Mouse (Mus musculus) hindbrain, embryonic 15.5 days (tissue): ENCODE data around the gene Eps15. TPM values are rescaled to one million over a fixed set of nuclear protein-coding genes. Genes with fewer than 3 reads are reported as not detected.

Experiments used
- ATAC-seq: fragments of 200-750 bp; cut with Nextera tagmentation; 2 replicates; pipeline ENCODE4 v1.8.0; 2017; ENCODE audit warnings: low read depth, moderate number of reproducible peaks, moderate TSS enrichment; ENCODE audit not compliant: low FRiP score
- H3K27ac ChIP-seq: fragments of 300-500 bp; sonication (generic); replicated peaks from 2 replicates; pipeline ENCODE4 v1.5.1; 2015; ENCODE audit warnings: mild to moderate bottlenecking, inconsistent platforms
- H3K27me3 ChIP-seq: fragments of 300-500 bp; sonication (generic); 2 replicates; pipeline ENCODE4 v1.6.1; 2015; ENCODE audit warnings: control low read depth, inconsistent platforms
- H3K36me3 ChIP-seq: fragments of 300-500 bp; sonication (generic); 2 replicates; pipeline ENCODE4 v1.6.1; 2015; ENCODE audit warnings: control low read depth, inconsistent platforms
- H3K4me1 ChIP-seq: fragments of 300-500 bp; sonication (generic); replicated peaks from 2 replicates; pipeline ENCODE4 v1.6.1; 2015; ENCODE audit warnings: control low read depth, inconsistent platforms
- H3K4me2 ChIP-seq: fragments of 300-500 bp; sonication (generic); 2 replicates; pipeline ENCODE4 v1.6.1; 2015; ENCODE audit warnings: moderate library complexity, mild to moderate bottlenecking, inconsistent platforms
- H3K4me3 ChIP-seq: fragments of 300-500 bp; sonication (generic); 2 replicates; pipeline ENCODE4 v1.5.1; 2015; ENCODE audit warnings: mild to moderate bottlenecking, inconsistent platforms
- H3K9ac ChIP-seq: fragments of 300-500 bp; sonication (generic); 2 replicates; pipeline ENCODE4 v1.6.1; 2015; ENCODE audit warnings: inconsistent platforms
- H3K9me3 ChIP-seq: fragments of 300-500 bp; sonication (generic); 2 replicates; pipeline ENCODE4 v1.6.1; 2016; ENCODE audit warnings: control low read depth, inconsistent platforms
- WGBS: fragments of 180-500 bp; shearing (Covaris S2); methylation state at CpG from one replicate; pipeline ENCODE4 v1.1.7; 2015; 5-methylcytosine and 5-hydroxymethylcytosine counted together
- polyA plus RNA-seq: library from polyadenylated mRNA; unstranded; fragments of >200 nt; fragmentation: Nextera tagmentation; extraction: Ambion mirVana; gene quantifications from 2 replicates; pipeline ENCODE4 v1.2.1, GENCODE M21; 2015

The Eps15 gene
- polyA plus RNA-seq, result 62.8 and 65.2 TPM in 2 replicates

DNA sequence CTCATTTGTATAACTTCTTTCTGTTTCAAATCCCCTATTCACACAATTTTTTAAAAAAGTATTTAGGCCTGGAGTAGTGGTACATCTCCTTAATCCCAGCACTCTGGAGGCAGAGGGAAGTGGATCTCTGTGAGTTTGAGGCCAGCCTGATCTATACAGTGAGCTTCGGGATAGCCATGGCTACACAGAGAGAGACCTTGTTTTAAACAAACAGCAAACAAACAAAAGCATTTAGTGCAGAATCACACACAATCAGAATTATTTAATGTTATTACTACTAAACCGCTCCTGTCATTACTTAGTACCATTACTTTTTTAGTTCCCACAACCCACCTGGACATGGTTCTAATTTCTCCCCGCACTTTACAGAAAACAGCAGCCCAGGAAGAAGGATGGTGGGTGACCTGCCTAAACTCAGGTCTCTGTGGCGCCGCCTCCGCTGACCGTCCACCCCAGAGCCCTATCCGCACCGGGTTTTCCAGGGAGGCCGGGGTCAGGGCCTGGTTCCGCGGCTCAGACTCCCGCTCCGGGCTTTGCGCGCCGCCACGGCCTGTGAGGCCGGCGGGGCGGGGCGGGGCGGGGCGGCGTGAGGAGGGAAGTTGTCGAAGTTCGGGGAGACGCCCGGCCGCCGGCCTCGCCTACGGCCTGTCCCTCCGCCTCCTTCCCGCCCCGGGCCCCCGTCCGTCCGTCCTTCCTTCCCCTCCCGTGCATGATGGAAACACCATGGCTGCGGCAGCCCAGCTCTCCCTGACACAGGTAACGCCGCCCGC, at the start of gene Eps15:
Eps15 (plus strand) TSS at position 580 of the 770 bp plus-strand sequence.
- WGBS, result 3% methylated on average over 25 of the region's 44 CpGs
- H3K27ac ChIP-seq, result peak within 1 kb of the TSS; percentile 65

GRCm38 (mm10) chr4:109234185-109234584, 45.9 kb upstream of the Eps15 start, which contains the start of gene Calr4:
TSS of gene Calr4 (plus strand) at chr4:109234485.
- 88% methylated on average over 2 of the region's 2 CpGs for WGBS
- no peaks in the 10 kb centered on the region for H3K36me3 ChIP-seq
- H3K4me2 ChIP-seq, result no peak within 1 kb of the TSS
- H3K27me3 ChIP-seq, result no peaks in the 10 kb centered on the region
- H3K9ac ChIP-seq, result no peak within 1 kb of the TSS
- H3K4me3 ChIP-seq, result no peak within 1 kb of the TSS
- no peaks in the 10 kb centered on the region for H3K9me3 ChIP-seq
- H3K4me1 ChIP-seq, result peaks cover 18% of the 10 kb centered on the region
- no peak for ATAC-seq
- H3K27ac ChIP-seq, result peak within 1 kb of the TSS; percentile 61

More for the DNA sequence above, at the start of gene Eps15:
- Histone ChIP-seq H3K4me1 (peaks cover 8% of the 10 kb centered on the region; the same call in 1 of the 2 replicates), H3K9ac (peak within 1 kb of the TSS; percentile 69), H3K36me3 (no peaks in the 10 kb centered on the region), H3K4me2 (peak within 1 kb of the TSS; percentile 77), H3K27me3 (no peaks in the 10 kb centered on the region), H3K9me3 (no peaks in the 10 kb centered on the region), H3K4me3 (peak within 1 kb of the TSS; percentile 86)
- peak; percentile 92 for ATAC-seq

GRCm38 (mm10) chr4:109234806-109235350, 45.2 kb upstream of the Eps15 start:
- no peaks in the 10 kb centered on the region for H3K9me3 ChIP-seq
- no peaks in the 10 kb centered on the region for H3K27me3 ChIP-seq
- H3K4me1 ChIP-seq, result peaks cover 18% of the 10 kb centered on the region
- peak; percentile 63 for ATAC-seq
- H3K36me3 ChIP-seq, result no peaks in the 10 kb centered on the region
- peak overlapping the region; percentile 61 for H3K27ac ChIP-seq
- no peak overlapping the region for H3K4me2 ChIP-seq
- 48% methylated on average over 9 of the region's 9 CpGs for WGBS
- H3K9ac ChIP-seq, result no peak overlapping the region
- no peak overlapping the region for H3K4me3 ChIP-seq

- no peak for ATAC-seq
- no peak overlapping the region for H3K4me3 ChIP-seq
- H3K4me2 ChIP-seq, result no peak overlapping the region
- no peaks in the 10 kb centered on the region for H3K9me3 ChIP-seq
- H3K36me3 ChIP-seq, result no peaks in the 10 kb centered on the region
- H3K27me3 ChIP-seq, result no peaks in the 10 kb centered on the region
- no peak overlapping the region for H3K9ac ChIP-seq
- peak overlapping the region; percentile 59 for H3K27ac ChIP-seq
- 45% methylated on average over 7 of the region's 7 CpGs for WGBS
- peaks cover 18% of the 10 kb centered on the region for H3K4me1 ChIP-seq
Measured at GRCm38 (mm10) chr4:109236186-109236879, 43.7 kb upstream of the Eps15 start.

GRCm38 (mm10) chr4:109238428-109239268, 41.4 kb upstream of the Eps15 start:
- no peak overlapping the region for H3K27ac ChIP-seq
- no peak for ATAC-seq
- H3K4me3 ChIP-seq, result no peak overlapping the region
- 68% methylated on average over 24 of the region's 24 CpGs for WGBS
- peaks cover 22% of the 10 kb centered on the region for H3K4me1 ChIP-seq
- H3K36me3 ChIP-seq, result no peaks in the 10 kb centered on the region
- H3K4me2 ChIP-seq, result no peak overlapping the region
- no peaks in the 10 kb centered on the region for H3K9me3 ChIP-seq
- no peak overlapping the region for H3K9ac ChIP-seq
- H3K27me3 ChIP-seq, result no peaks in the 10 kb centered on the region

- no peak overlapping the region for H3K4me3 ChIP-seq
- H3K4me1 ChIP-seq, result peaks cover 13% of the 10 kb centered on the region
- no peak overlapping the region for H3K4me2 ChIP-seq
- ATAC-seq, result no peak
- no peaks in the 10 kb centered on the region for H3K27me3 ChIP-seq
- H3K27ac ChIP-seq, result no peak overlapping the region
- H3K9ac ChIP-seq, result no peak overlapping the region
- no peaks in the 10 kb centered on the region for H3K9me3 ChIP-seq
- H3K36me3 ChIP-seq, result no peaks in the 10 kb centered on the region
Measured at GRCm38 (mm10) chr4:109241221-109241620, 38.8 kb upstream of the Eps15 start.

GRCm38 (mm10) chr4:109241934-109242333, 38.1 kb upstream of the Eps15 start:
- no peak overlapping the region for H3K9ac ChIP-seq
- H3K4me2 ChIP-seq, result no peak overlapping the region
- 48% methylated on average over 4 of the region's 4 CpGs for WGBS
- ATAC-seq, result 0 out of 2 replicates have a peak, but pooled peaks have one; percentile 58
- no peaks in the 10 kb centered on the region for H3K9me3 ChIP-seq
- peaks cover 6% of the 10 kb centered on the region for H3K4me1 ChIP-seq
- no peaks in the 10 kb centered on the region for H3K27me3 ChIP-seq
- no peaks in the 10 kb centered on the region for H3K36me3 ChIP-seq
- H3K27ac ChIP-seq, result no peak overlapping the region
- no peak overlapping the region for H3K4me3 ChIP-seq

DNA sequence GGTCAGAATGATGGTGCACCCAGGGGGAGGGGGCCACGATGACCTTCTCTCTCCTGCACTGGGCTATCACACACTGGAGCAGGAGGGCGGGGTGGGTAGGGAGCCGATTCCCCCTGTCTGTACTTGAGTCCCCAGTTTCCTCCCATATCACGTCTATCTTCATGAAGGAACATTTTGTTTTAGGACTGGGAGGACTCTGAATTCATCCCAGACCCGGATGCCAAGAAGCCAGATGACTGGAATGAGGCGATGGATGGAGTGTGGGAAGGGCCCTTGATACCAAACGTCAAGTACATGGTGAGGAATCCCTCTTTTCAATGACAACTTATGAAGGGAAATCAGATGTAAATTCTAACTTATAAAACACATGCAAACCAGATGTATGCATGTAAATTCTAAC, 35.6 kb upstream of the Eps15 start:
- Histone ChIP-seq H3K9me3 (no peaks in the 10 kb centered on the region), H3K27ac (no peak overlapping the region), H3K36me3 (no peaks in the 10 kb centered on the region), H3K27me3 (no peaks in the 10 kb centered on the region), H3K4me2 (no peak overlapping the region), H3K4me1 (peaks cover 4% of the 10 kb centered on the region; the same call in 1 of the 2 replicates), H3K4me3 (no peak overlapping the region), H3K9ac (no peak overlapping the region)
- ATAC-seq, result no peak
- 91% methylated on average over 7 of the region's 7 CpGs for WGBS

- no peak overlapping the region for H3K27ac ChIP-seq
- 88% methylated on average over 6 of the region's 6 CpGs for WGBS
- H3K4me2 ChIP-seq, result no peak overlapping the region
- no peak overlapping the region for H3K4me3 ChIP-seq
- no peak for ATAC-seq
- H3K9me3 ChIP-seq, result no peaks in the 10 kb centered on the region
- H3K36me3 ChIP-seq, result no peaks in the 10 kb centered on the region
- no peak overlapping the region for H3K9ac ChIP-seq
- peaks cover 4% of the 10 kb centered on the region; the same call in 1 of the 2 replicates for H3K4me1 ChIP-seq
- no peaks in the 10 kb centered on the region for H3K27me3 ChIP-seq
Measured at GRCm38 (mm10) chr4:109245016-109245620, 35.0 kb upstream of the Eps15 start.

- Histone ChIP-seq H3K27me3 (no peaks in the 10 kb centered on the region), H3K36me3 (no peaks in the 10 kb centered on the region), H3K4me3 (no peak overlapping the region), H3K9me3 (no peaks in the 10 kb centered on the region), H3K9ac (no peak overlapping the region), H3K27ac (no peak overlapping the region), H3K4me1 (no peaks in the 10 kb centered on the region), H3K4me2 (no peak overlapping the region)
- ATAC-seq, result no peak
- 52% methylated on average over 3 of the region's 3 CpGs for WGBS
Measured at GRCm38 (mm10) chr4:109251605-109252004, 28.5 kb upstream of the Eps15 start.

DNA sequence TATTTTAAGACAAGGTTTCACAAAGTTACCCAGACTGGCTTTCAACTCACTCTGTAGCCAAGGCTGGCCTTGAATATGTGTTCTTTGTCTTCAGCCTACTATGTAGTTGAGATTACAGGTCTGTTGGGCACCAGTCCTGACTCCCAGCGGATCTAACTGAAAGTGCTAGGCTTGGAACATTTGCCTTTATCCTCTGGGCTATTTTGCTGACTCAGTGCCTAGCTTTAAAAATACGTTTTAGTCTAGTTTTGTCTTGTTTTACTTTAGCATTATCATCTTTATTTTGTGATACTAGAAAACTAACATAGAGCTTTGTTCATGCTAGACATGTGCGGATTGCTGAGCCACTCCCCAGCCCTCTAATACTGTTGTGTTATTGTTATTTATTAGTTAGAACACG, 27.9 kb upstream of the Eps15 start:
- H3K9ac ChIP-seq, result no peak overlapping the region
- H3K27ac ChIP-seq, result no peak overlapping the region
- 82% methylated on average over 4 of the region's 4 CpGs for WGBS
- no peak overlapping the region for H3K4me3 ChIP-seq
- no peak for ATAC-seq
- no peaks in the 10 kb centered on the region for H3K36me3 ChIP-seq
- H3K9me3 ChIP-seq, result no peaks in the 10 kb centered on the region
- H3K4me1 ChIP-seq, result no peaks in the 10 kb centered on the region
- no peaks in the 10 kb centered on the region for H3K27me3 ChIP-seq
- H3K4me2 ChIP-seq, result no peak overlapping the region
